Mouse (Mus musculus) heart, embryonic 13.5 days (tissue): ENCODE measurements around the gene Syt5. TPM values are rescaled to one million over a fixed set of nuclear protein-coding genes. Genes with fewer than 3 reads are reported as not detected.
A peak's percentile ranks its signal among the peaks of the same experiment; 100 is the strongest.

ENCODE experiments used
- ATAC-seq: fragments of 200-750 bp; cut with Nextera tagmentation; 2 replicates; pipeline ENCODE4 v1.8.0; 2017; ENCODE audit warnings: moderate TSS enrichment; ENCODE audit not compliant: insufficient number of reproducible peaks, low FRiP score, low TSS enrichment; ENCODE audit errors: extremely low read depth
- H3K27ac ChIP-seq: fragments of 300-500 bp; sonication (generic); replicated peaks from 2 replicates; pipeline ENCODE4 v1.5.1; 2015; ENCODE audit warnings: moderate library complexity, mild to moderate bottlenecking, inconsistent platforms
- H3K27me3 ChIP-seq: fragments of 300-500 bp; sonication (generic); replicated peaks from 2 replicates; pipeline ENCODE4 v1.6.1; 2015; ENCODE audit warnings: mild to moderate bottlenecking, inconsistent platforms
- H3K36me3 ChIP-seq: fragments of 300-500 bp; sonication (generic); 2 replicates; pipeline ENCODE4 v1.6.1; 2015; ENCODE audit warnings: mild to moderate bottlenecking, inconsistent platforms
- H3K4me1 ChIP-seq: fragments of 300-500 bp; sonication (generic); 2 replicates; pipeline ENCODE4 v1.6.1; 2015; ENCODE audit warnings: inconsistent platforms
- H3K4me2 ChIP-seq: fragments of 300-500 bp; sonication (generic); 2 replicates; pipeline ENCODE4 v1.6.1; 2015; ENCODE audit warnings: inconsistent platforms, mild to moderate bottlenecking, moderate library complexity
- H3K4me3 ChIP-seq: fragments of 300-500 bp; sonication (generic); 2 replicates; pipeline ENCODE4 v1.5.1; 2015; ENCODE audit warnings: moderate library complexity, mild to moderate bottlenecking, inconsistent platforms
- H3K9ac ChIP-seq: fragments of 300-500 bp; sonication (generic); 2 replicates; pipeline ENCODE4 v1.6.1; 2015; ENCODE audit warnings: inconsistent platforms, mild to moderate bottlenecking, moderate library complexity
- H3K9me3 ChIP-seq: fragments of 300-500 bp; sonication (generic); 2 replicates; pipeline ENCODE4 v1.6.1; 2016; ENCODE audit warnings: inconsistent platforms
- WGBS: fragments of 180-500 bp; shearing (Covaris S2); methylation state at CpG from one replicate; pipeline ENCODE4 v1.1.7; 2015; ENCODE audit warnings: mixed read lengths; 5-methylcytosine and 5-hydroxymethylcytosine counted together
- microRNA-seq: library from miRNA; unstranded; fragments of <30 nt; microRNA quantifications from one replicate; pipeline ENCODE4, GENCODE M21; 2016
- polyA plus RNA-seq: library from polyadenylated mRNA; unstranded; fragments of >200 nt; fragmentation: Nextera tagmentation; extraction: Ambion mirVana; gene quantifications from 2 replicates; pipeline ENCODE4 v1.2.1, GENCODE M21; 2015

Syt5 gene
- polyA plus RNA-seq, 1 experiment from 2014 or later = 2.7 TPM

GRCm38 (mm10) chr7:4497271-4497903, 50.0 kb downstream of the Syt5 start:
- Histone ChIP-seq H3K9ac (peak overlapping the region; percentile 98; the same call in 1 of the 2 replicates), H3K4me3 (no peak overlapping the region), H3K27me3 (no peaks in the 10 kb centered on the region), H3K4me2 (0 out of 2 replicates have a peak overlapping the region, but pooled peaks have one; percentile 94), H3K27ac (peak overlapping the region; percentile 66; the same call in 1 of the 2 replicates), H3K9me3 (no peaks in the 10 kb centered on the region), H3K4me1 (peaks cover 58% of the 10 kb centered on the region), H3K36me3 (peaks cover 54% of the 10 kb centered on the region)
- 82% methylated on average over 9 of the region's 9 CpGs for WGBS
- ATAC-seq = no peak

- Histone ChIP-seq H3K9me3 (no peaks in the 10 kb centered on the region), H3K4me2 (no peak overlapping the region), H3K36me3 (peaks cover 63% of the 10 kb centered on the region), H3K27me3 (no peaks in the 10 kb centered on the region), H3K27ac (no peak overlapping the region), H3K4me3 (no peak overlapping the region), H3K4me1 (peaks cover 63% of the 10 kb centered on the region), H3K9ac (no peak overlapping the region)
- no peak for ATAC-seq
- WGBS = 93% methylated on average over 3 of the region's 3 CpGs
These were observed 50.9 kb downstream of the Syt5 start for GRCm38 (mm10) chr7:4496468-4496867.

GRCm38 (mm10) chr7:4493991-4494390, 53.4 kb downstream of the Syt5 start:
- no peak for ATAC-seq
- Histone ChIP-seq H3K9me3 (no peaks in the 10 kb centered on the region), H3K4me1 (peaks cover 56% of the 10 kb centered on the region), H3K4me3 (no peak overlapping the region), H3K9ac (no peak overlapping the region), H3K36me3 (peaks cover 81% of the 10 kb centered on the region), H3K27me3 (no peaks in the 10 kb centered on the region), H3K4me2 (no peak overlapping the region), H3K27ac (no peak overlapping the region)
- 73% methylated on average over 1 of the region's 1 CpGs for WGBS

- ATAC-seq = no peak
These were observed 54.8 kb downstream of the Syt5 start for GRCm38 (mm10) chr7:4492284-4493224.

GRCm38 (mm10) chr7:4491308-4491707, 56.0 kb downstream of the Syt5 start:
- ATAC-seq = 0 out of 2 replicates have a peak, but pooled peaks have one; percentile 39
- H3K9me3 ChIP-seq = no peaks in the 10 kb centered on the region
- WGBS = 54% methylated on average over 6 of the region's 6 CpGs
- peak overlapping the region; percentile 83 for H3K27ac ChIP-seq
- H3K4me2 ChIP-seq = no peak overlapping the region
- H3K4me3 ChIP-seq = no peak overlapping the region
- no peaks in the 10 kb centered on the region for H3K27me3 ChIP-seq
- 0 out of 2 replicates have a peak overlapping the region, but pooled peaks have one; percentile 58 for H3K9ac ChIP-seq
- H3K4me1 ChIP-seq = peaks cover 35% of the 10 kb centered on the region
- peaks cover 93% of the 10 kb centered on the region for H3K36me3 ChIP-seq

More at GRCm38 (mm10) chr7:4492284-4493224, 54.8 kb downstream of the Syt5 start:
- Histone ChIP-seq H3K4me3 (no peak overlapping the region), H3K36me3 (peaks cover 93% of the 10 kb centered on the region), H3K9ac (peak overlapping the region; percentile 58), H3K4me1 (peaks cover 41% of the 10 kb centered on the region), H3K27me3 (no peaks in the 10 kb centered on the region), H3K9me3 (no peaks in the 10 kb centered on the region), H3K27ac (peak overlapping the region; percentile 83), H3K4me2 (no peak overlapping the region)
- WGBS = 76% methylated on average over 13 of the region's 13 CpGs

Small RNA genes within 50 kb of the gene (microRNA-seq; reads per million reads assigned to microRNA genes)
- not detected for gene Gm23577

Other genes with a start within 250 kb of the Syt5 start
- 0.09 TPM in 1 of 2 replicates, not detected in the other for gene Ncr1, start 209.8 kb downstream of the Syt5 start, polyA plus RNA-seq
- gene Gp6, start 149.8 kb downstream of the Syt5 start, polyA plus RNA-seq = 0.71 and 0.83 TPM in 2 replicates
- 24.7 and 29.9 TPM in 2 replicates for gene Rdh13, start 101.9 kb downstream of the Syt5 start, polyA plus RNA-seq
- 3.3 and 4.2 TPM in 2 replicates for gene Eps8l1, start 86.9 kb downstream of the Syt5 start, polyA plus RNA-seq
- 29.2 and 33.9 TPM in 2 replicates for gene Ppp1r12c, start 45.9 kb downstream of the Syt5 start, polyA plus RNA-seq
- 610 and 755 TPM in 2 replicates for gene Tnnt1, start 31.2 kb downstream of the Syt5 start, polyA plus RNA-seq
- gene Tnni3, start 23.3 kb downstream of the Syt5 start, polyA plus RNA-seq = 2,083 and 2,324 TPM in 2 replicates
- gene Dnaaf3, start 15.1 kb downstream of the Syt5 start, polyA plus RNA-seq = 0.59 and 0.95 TPM in 2 replicates
- 0.04 TPM in 1 of 2 replicates, not detected in the other for gene Ptprh, start 56.5 kb upstream of the Syt5 start, polyA plus RNA-seq
- 2.4 TPM in 2 replicates for gene Tmem86b, start 83.9 kb upstream of the Syt5 start, polyA plus RNA-seq
- 7.2 and 7.4 TPM in 2 replicates for gene Ppp6r1, start 111.5 kb upstream of the Syt5 start, polyA plus RNA-seq
- gene Hspbp1, start 137.5 kb upstream of the Syt5 start, polyA plus RNA-seq = 74.0 and 79.9 TPM in 2 replicates
- 0.46 and 0.91 TPM in 2 replicates for gene Brsk1, start 143.1 kb upstream of the Syt5 start, polyA plus RNA-seq
- 0.05 and 0.07 TPM in 2 replicates for gene Tmem150b, start 177.7 kb upstream of the Syt5 start, polyA plus RNA-seq
- gene Kmt5c, start 192.6 kb upstream of the Syt5 start, polyA plus RNA-seq = 57.1 and 60.0 TPM in 2 replicates
- 35.4 and 36.4 TPM in 2 replicates for gene Cox6b2, start 205.6 kb upstream of the Syt5 start, polyA plus RNA-seq
- not detected in 2 replicates for gene Fam71e2, start 223.8 kb upstream of the Syt5 start, polyA plus RNA-seq
- 0.09 TPM in 1 of 2 replicates, not detected in the other for gene Il11, start 235.3 kb upstream of the Syt5 start, polyA plus RNA-seq
- gene Tmem190, start 235.4 kb upstream of the Syt5 start, polyA plus RNA-seq = not detected in 2 replicates
- 4.1 and 4.3 TPM in 2 replicates for gene Tmem238, start 242.1 kb upstream of the Syt5 start, polyA plus RNA-seq
- gene Rpl28, start 245.3 kb upstream of the Syt5 start, polyA plus RNA-seq = 209 and 245 TPM in 2 replicates